Mouse (Mus musculus): ENCODE measurements around the gene Gm49337. TPM values are rescaled to one million over a fixed set of nuclear protein-coding genes. Genes with fewer than 3 reads are reported as not detected.

Gm49337 gene
- total and polyA plus RNA-seq, 3 experiments, result not detected

GRCm38 (mm10) chr4:116249986-116250385 lies 76.8 kb downstream of the Gm49337 start:
- H3K9me3 ChIP-seq (replicated peaks; ENCODE audit: insufficient read depth, low read length), result no peaks in the 10 kb centered on the region
- H3K79me2 ChIP-seq (ENCODE audit: control insufficient read depth, insufficient read depth, low read length, poor library complexity), result no peaks in the 10 kb centered on the region
- peak; percentile 75 for DNase-seq (ENCODE audit: low read depth, low spot score)
- H3K4me3 ChIP-seq (ENCODE audit: control insufficient read depth in 1 of 2, insufficient read depth in 1 of 2, low read depth in 2 of 2, low read length in 2 of 2), result no peak overlapping the region
- peaks cover 0 to 14% of the 10 kb centered on the region in 2 experiments; a peak in 2 of 4 replicates for H3K36me3 ChIP-seq (ENCODE audit: control insufficient read depth in 1 of 2, insufficient read depth in 2 of 2, low read length in 2 of 2)
- no peak for TF ChIP-seq MEF2A (IDR thresholded peaks at IDR 0.05; ENCODE audit: extremely low read depth, insufficient replicate concordance, low read depth, low read length, poor library complexity, severe bottlenecking)
- TF ChIP-seq SIN3A (IDR thresholded peaks at IDR 0.05; ENCODE audit: low read length), result no peak
- TF ChIP-seq EP300 (IDR thresholded peaks at IDR 0.05; ENCODE audit: low read depth in 1 of 2, low read length in 2 of 2), result peak; percentile 35 to 57; a peak in 3 of 4 replicates
- TF ChIP-seq GATA1 (IDR thresholded peaks at IDR 0.05; ENCODE audit: low read depth, low read length), result peak; percentile 77
- no peak for TF ChIP-seq CHD1 (IDR thresholded peaks at IDR 0.05; ENCODE audit: low read depth, low read length)
- TF ChIP-seq ETS1 (IDR thresholded peaks at IDR 0.05; ENCODE audit: low read depth, low read length), result peak; percentile 52; the same call in 1 of the 2 replicates
- no peak for TF ChIP-seq CHD2 (IDR thresholded peaks at IDR 0.05; ENCODE audit: low read length)
- no peak for TF ChIP-seq E2F4 (IDR thresholded peaks at IDR 0.05; ENCODE audit: borderline replicate concordance, low read depth, low read length)
- TF ChIP-seq MAFK (IDR thresholded peaks at IDR 0.05; ENCODE audit: borderline replicate concordance, low read depth, low read length), result no peak
- peak; percentile 63 for TF ChIP-seq TAL1 (IDR thresholded peaks at IDR 0.05; ENCODE audit: low read length)
- H3K27ac ChIP-seq (ENCODE audit: control insufficient read depth, low read depth, low read length), result no peak overlapping the region
- H3K9ac ChIP-seq (ENCODE audit: control insufficient read depth, low read depth, low read length, poor library complexity, severe bottlenecking), result no peak overlapping the region
- no peaks in the 10 kb centered on the region for H3K27me3 ChIP-seq (ENCODE audit: control insufficient read depth in 1 of 2, insufficient read depth in 2 of 2, low read length in 2 of 2)
- peaks cover 7% of the 10 kb centered on the region in 2 experiments for H3K4me1 ChIP-seq (ENCODE audit: control insufficient read depth in 1 of 2, insufficient read depth in 2 of 2, low read length in 2 of 2)

GRCm38 (mm10) chr4:116268220-116268619 lies 95.0 kb downstream of the Gm49337 start:
- Histone ChIP-seq H3K4me3 (ENCODE audit: control insufficient read depth in 1 of 2, insufficient read depth in 1 of 2, low read depth in 2 of 2, low read length in 2 of 2) (no peak overlapping the region), H3K36me3 (ENCODE audit: control insufficient read depth in 1 of 2, insufficient read depth in 2 of 2, low read length in 2 of 2) (no peaks in the 10 kb centered on the region), H3K27me3 (ENCODE audit: control insufficient read depth in 1 of 2, insufficient read depth in 2 of 2, low read length in 2 of 2) (no peaks in the 10 kb centered on the region), H3K79me2 (ENCODE audit: control insufficient read depth, insufficient read depth, low read length, poor library complexity) (no peaks in the 10 kb centered on the region), H3K9me3 (replicated peaks; ENCODE audit: insufficient read depth, low read length) (no peaks in the 10 kb centered on the region), H3K4me1 (ENCODE audit: control insufficient read depth in 1 of 2, insufficient read depth in 2 of 2, low read length in 2 of 2) (no peaks in the 10 kb centered on the region), H3K27ac (ENCODE audit: control insufficient read depth, low read depth, low read length) (no peak overlapping the region), H3K9ac (ENCODE audit: control insufficient read depth, low read depth, low read length, poor library complexity, severe bottlenecking) (no peak overlapping the region)
- DNase-seq (ENCODE audit: low read depth, low spot score), result peak; percentile 7
- TF ChIP-seq E2F4 (IDR thresholded peaks at IDR 0.05; ENCODE audit: borderline replicate concordance, low read depth, low read length) (no peak), MYB (IDR thresholded peaks at IDR 0.05; ENCODE audit: low read depth, low read length) (no peak), ZMIZ1 (IDR thresholded peaks at IDR 0.05; ENCODE audit: low read depth, low read length) (no peak), CHD1 (IDR thresholded peaks at IDR 0.05; ENCODE audit: low read depth, low read length) (no peak), ZKSCAN1 (IDR thresholded peaks at IDR 0.05; ENCODE audit: low read depth, low read length) (no peak), POLR2A (IDR thresholded peaks at IDR 0.05; ENCODE audit: control insufficient read depth in 1 of 2, insufficient read depth in 1 of 2, low read depth in 1 of 2, low read length in 2 of 2, poor library complexity in 1 of 2) (no peak), ELF1 (IDR thresholded peaks at IDR 0.05; ENCODE audit: low read depth, low read length) (no peak), RCOR1 (IDR thresholded peaks at IDR 0.05; ENCODE audit: low read depth, low read length) (no peak), CTCF (IDR thresholded peaks at IDR 0.05 in 2 of 3, conservative IDR thresholded peaks at IDR 0.05 in 1 of 3; ENCODE audit: control insufficient read depth in 1 of 3, insufficient read depth in 1 of 3, low read depth in 2 of 3, low read length in 3 of 3, poor library complexity in 1 of 3, severe bottlenecking in 1 of 3) (peak in 1 of 3 experiments; percentile 13; a peak in 1 of 6 replicates), RAD21 (IDR thresholded peaks at IDR 0.05; ENCODE audit: low read depth, low read length) (peak; percentile 21), JUND (IDR thresholded peaks at IDR 0.05; ENCODE audit: low read depth, low read length) (no peak), TAL1 (IDR thresholded peaks at IDR 0.05; ENCODE audit: low read length) (no peak), MAZ (IDR thresholded peaks at IDR 0.05; ENCODE audit: low read depth, low read length) (no peak), ETS1 (IDR thresholded peaks at IDR 0.05; ENCODE audit: low read depth, low read length) (no peak), TBP (IDR thresholded peaks at IDR 0.05; ENCODE audit: low read depth, low read length) (no peak)
